ENCODE assay signal across 23 mouse cellular contexts in the genomic region with DNA sequence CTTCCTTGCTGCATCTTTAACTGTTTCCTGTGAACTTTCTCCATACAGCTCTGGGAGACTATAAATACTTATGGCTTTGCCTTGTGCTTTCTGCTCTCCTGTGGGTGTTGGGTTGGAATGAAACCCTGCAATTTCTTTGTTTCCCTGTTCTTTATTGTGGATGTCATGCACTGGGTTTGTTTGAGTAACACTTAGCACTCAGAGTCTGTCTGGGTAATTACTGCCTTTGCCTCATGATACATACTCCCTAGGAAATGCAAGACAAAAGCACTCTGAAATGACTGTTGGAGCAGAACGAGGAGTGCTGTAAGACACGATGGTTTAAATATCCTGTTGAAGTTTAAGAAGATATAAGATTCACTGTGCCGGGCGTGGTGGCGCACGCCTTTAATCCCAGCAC. TPM values are rescaled to one million over a fixed set of nuclear protein-coding genes. Genes with fewer than 3 reads are reported as not detected.
DNase-seq lines count a peak whose midpoint lies in the region; ATAC-seq and TF ChIP-seq lines count a peak whose summit lies in the region.
"Had no signal": no experiment of that assay in that cellular context is flagged by ENCODE, and none has a peak within 500 bp of the region (broad histone marks: within the 10 kb centered on the region; RNA-seq: fewer than 3 reads in every experiment).

No protein-coding gene starts in this region.

- H3K4me3 ChIP-seq in forebrain, embryonic 14.5 days (ENCODE audit: low read depth, low read length), result no peak overlapping the region
- H3K4me3 ChIP-seq in heart, embryonic 10.5 days, result no peak overlapping the region
- H3K4me3 ChIP-seq: embryonic facial prominence, embryonic 13.5 days; erythroblast, embryonic 14.5 days; heart, embryonic 15.5 days; hindbrain, embryonic 13.5 days had no signal

- no peak overlapping the region for H3K27ac ChIP-seq in forebrain, embryonic 14.5 days (ENCODE audit: low read depth, low read length)
- H3K27ac ChIP-seq in heart, embryonic 10.5 days, result no peak overlapping the region
- H3K27ac ChIP-seq: embryonic facial prominence, embryonic 13.5 days; heart, embryonic 15.5 days; hindbrain, embryonic 13.5 days; hindbrain, postnatal 0 days had no signal

- H3K36me3 ChIP-seq in forebrain, embryonic 14.5 days (ENCODE audit: control insufficient read depth, insufficient read depth, low read length), result no peaks in the 10 kb centered on the region
- H3K36me3 ChIP-seq in heart, embryonic 10.5 days, result no peaks in the 10 kb centered on the region
- H3K36me3 ChIP-seq: embryonic facial prominence, embryonic 13.5 days; heart, embryonic 15.5 days; hindbrain, embryonic 13.5 days had no signal

- H3K4me1 ChIP-seq in forebrain, embryonic 14.5 days (ENCODE audit: control insufficient read depth, insufficient read depth, low read length), result no peaks in the 10 kb centered on the region
- no peaks in the 10 kb centered on the region for H3K4me1 ChIP-seq in heart, embryonic 10.5 days
- H3K4me1 ChIP-seq: embryonic facial prominence, embryonic 13.5 days; heart, embryonic 15.5 days; hindbrain, embryonic 13.5 days had no signal

- DNase-seq in frontal cortex, adult 2 months (ENCODE audit: extremely low spot score in 1 of 2, low spot score in 1 of 2), result no peak
- peak; percentile 53 for DNase-seq in brain, embryonic 14.5 days (ENCODE audit: low read depth)
- DNase-seq in forebrain, embryonic 14.5 days (ENCODE audit: low spot score), result peak; percentile 16
- peak; percentile 5 for DNase-seq in telencephalon, adult 2 months (ENCODE audit: low read depth, low spot score)
- DNase-seq in cerebellum, postnatal 36 days, result no peak
- DNase-seq in heart, embryonic 10.5 days (ENCODE audit: low spot score), result no peak
- DNase-seq: adrenal gland, adult 2 months; adrenal gland, postnatal 25 days; cerebellum, adult 11 months; cerebellum, adult 8-10 months; cerebellum, postnatal 14 days; gastrocnemius, postnatal 10 days; heart, adult 18-20 months; heart, postnatal 14 days; kidney, adult 18-20 months had no signal

- no peak overlapping the region for H3K9ac ChIP-seq in forebrain, embryonic 14.5 days (ENCODE audit: low read length)
- H3K9ac ChIP-seq: embryonic facial prominence, embryonic 13.5 days; heart, embryonic 15.5 days; hindbrain, embryonic 13.5 days had no signal

- H3K4me2 ChIP-seq in forebrain, embryonic 14.5 days (ENCODE audit: low read length), result no peak overlapping the region
- H3K4me2 ChIP-seq: embryonic facial prominence, embryonic 13.5 days; heart, embryonic 11.5 days; heart, embryonic 15.5 days; hindbrain, embryonic 13.5 days had no signal

- H3K9me3 ChIP-seq in forebrain, embryonic 14.5 days (replicated peaks; ENCODE audit: control insufficient read depth, low read length), result no peaks in the 10 kb centered on the region
- no peaks in the 10 kb centered on the region for H3K9me3 ChIP-seq in heart, embryonic 10.5 days
- H3K9me3 ChIP-seq: embryonic facial prominence, embryonic 13.5 days; heart, embryonic 15.5 days; hindbrain, embryonic 13.5 days had no signal

- TF ChIP-seq POLR2A in brain, embryonic 14.5 days (IDR thresholded peaks at IDR 0.05; ENCODE audit: borderline replicate concordance, extremely low read depth, insufficient read depth, insufficient read length, poor library complexity, severe bottlenecking), result no peak

- TF ChIP-seq CTCF in brain, embryonic 14.5 days (IDR thresholded peaks at IDR 0.05; ENCODE audit: borderline replicate concordance, extremely low read depth, insufficient read depth, insufficient read length), result no peak

- 0 out of 2 replicates have a peak, but pooled peaks cover 3% of the 10 kb centered on the region for H3K27me3 ChIP-seq in forebrain, embryonic 14.5 days (replicated peaks; ENCODE audit: control insufficient read depth, insufficient read depth, low read length)
- no peaks in the 10 kb centered on the region for H3K27me3 ChIP-seq in heart, embryonic 10.5 days (ENCODE audit: insufficient read depth, poor library complexity, severe bottlenecking)
- H3K27me3 ChIP-seq: embryonic facial prominence, embryonic 13.5 days; heart, embryonic 15.5 days had no signal

- 74% methylated on average over 6 of the region's 6 CpGs for WGBS in forebrain, embryonic 14.5 days
- WGBS in heart, embryonic 10.5 days, result 90% methylated on average over 6 of the region's 6 CpGs

- ATAC-seq in frontal cortex, adult (ENCODE audit: low TSS enrichment), result peak; percentile 20; the same call in 1 of the 2 replicates
- no peak for ATAC-seq in forebrain, embryonic 14.5 days
- ATAC-seq: hindbrain, postnatal 0 days had no signal

RNA-seq across cellular contexts. Expression of a gene that starts 57.9 kb away (rescaled TPM):
- polyA plus RNA-seq in frontal cortex, adult 2 months (2012; rRNA removed), result 0.08 and 0.29 TPM in 2 replicates
- polyA plus RNA-seq in brain, embryonic 14.5 days (2012; rRNA removed), result 9.9 and 16.1 TPM in 2 replicates
- 11.2 and 12.0 TPM in 2 replicates for polyA plus RNA-seq in forebrain, embryonic 14.5 days (2014; fragmentation: Nextera tagmentation; extraction: Ambion mirVana)
- polyA plus RNA-seq in heart, embryonic 10.5 days (2016; fragmentation: Nextera tagmentation; extraction: Ambion mirVana), result 0.06 TPM in 1 of 2 replicates, not detected in the other
- polyA plus RNA-seq: adrenal gland, adult 2 months; erythroblast, embryonic 14.5 days; heart, embryonic 11.5 days; heart, embryonic 15.5 days; hindbrain, postnatal 0 days; intestine, embryonic 14.5 days had no signal

Comparison
In these comparisons a context has a peak if more than half of its experiments do, and no peak if none do; other contexts are left out.
1. DNase-seq: peak in brain, embryonic 14.5 days (single experiment), forebrain, embryonic 14.5 days (single experiment) and telencephalon, adult 2 months (single experiment); none in frontal cortex, adult 2 months (0 of 2), cerebellum, postnatal 36 days (0 of 2) and heart, embryonic 10.5 days (single experiment).